Mouse (Mus musculus): ENCODE data around the gene Ibtk. TPM values are rescaled to one million over a fixed set of nuclear protein-coding genes. Genes with fewer than 3 reads are reported as not detected.
"Not testable (repeated sequence)": the region's sequence is repeated elsewhere in the genome, so short reads cannot be mapped to it uniquely, and the experiment has no call there.

Ibtk gene
- 28.9 and 30.4 TPM in 2 replicates for polyA plus RNA-seq (2015; fragmentation: Nextera tagmentation; extraction: Ambion mirVana)

DNA sequence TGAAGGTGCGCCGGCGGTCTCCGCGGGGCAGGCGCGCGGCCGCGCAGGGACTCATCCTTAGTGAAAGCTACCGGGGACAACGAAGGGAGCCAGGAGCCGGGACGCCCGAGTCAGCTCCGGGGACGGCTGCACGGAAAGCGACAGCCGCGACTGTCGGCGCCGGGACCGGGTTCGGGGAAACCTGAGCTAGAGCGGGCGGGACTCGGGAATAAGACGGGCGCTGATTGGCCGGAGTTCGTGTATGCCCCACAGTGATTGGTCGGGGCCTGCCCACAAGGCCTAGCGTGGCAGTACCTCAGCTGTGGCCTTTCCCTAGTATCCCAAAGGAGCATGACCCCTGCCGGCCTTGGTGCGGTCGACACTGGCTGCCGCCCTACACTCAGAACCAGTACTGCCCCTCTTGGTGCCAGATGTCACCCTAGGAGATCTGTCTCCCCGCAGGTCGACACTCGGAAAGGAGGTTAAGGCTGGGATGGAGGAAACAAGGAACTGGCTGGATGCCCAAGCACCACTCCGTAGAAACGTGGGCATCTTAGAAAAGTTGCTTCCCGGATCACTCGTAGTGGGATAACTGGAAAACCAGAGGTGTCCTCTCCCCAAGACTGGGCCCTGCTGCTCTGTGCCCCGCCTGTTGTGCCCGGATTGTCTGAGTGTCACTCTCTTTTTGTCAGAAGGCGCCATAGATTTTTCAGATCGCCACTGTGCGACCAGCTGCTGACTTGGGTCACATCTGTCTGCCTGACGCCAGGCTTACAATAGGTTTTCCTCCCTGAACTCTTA is at the start of gene Ibtk:
Ibtk (minus strand) TSS at position 193 of the 780 bp plus-strand sequence.
- peak within 1 kb of the TSS; percentile 99 for H3K9ac ChIP-seq (replicated peaks; ENCODE audit: low read length)
- peak within 1 kb of the TSS; percentile 92 for H3K4me3 ChIP-seq (ENCODE audit: low read length)
- peak within 1 kb of the TSS; percentile 99 for H3K27ac ChIP-seq (ENCODE audit: low read length)
- H3K9me3 ChIP-seq (ENCODE audit: low read length): no peaks in the 10 kb centered on the region
- peaks cover 14% of the 10 kb centered on the region for H3K4me1 ChIP-seq (ENCODE audit: insufficient read depth, low read length)
- under 1% methylated on average over 52 of the region's 52 CpGs for WGBS
- peak within 1 kb of the TSS; percentile 73 for H3K4me2 ChIP-seq (replicated peaks; ENCODE audit: low read depth, low read length)
- H3K27me3 ChIP-seq (ENCODE audit: insufficient read depth, low read length): no peaks in the 10 kb centered on the region
- peak; percentile 99 for ATAC-seq (ENCODE audit: low FRiP score, low TSS enrichment)
- H3K36me3 ChIP-seq (ENCODE audit: insufficient read depth, low read length): 0 out of 2 replicates have a peak, but pooled peaks cover 2% of the 10 kb centered on the region

DNA sequence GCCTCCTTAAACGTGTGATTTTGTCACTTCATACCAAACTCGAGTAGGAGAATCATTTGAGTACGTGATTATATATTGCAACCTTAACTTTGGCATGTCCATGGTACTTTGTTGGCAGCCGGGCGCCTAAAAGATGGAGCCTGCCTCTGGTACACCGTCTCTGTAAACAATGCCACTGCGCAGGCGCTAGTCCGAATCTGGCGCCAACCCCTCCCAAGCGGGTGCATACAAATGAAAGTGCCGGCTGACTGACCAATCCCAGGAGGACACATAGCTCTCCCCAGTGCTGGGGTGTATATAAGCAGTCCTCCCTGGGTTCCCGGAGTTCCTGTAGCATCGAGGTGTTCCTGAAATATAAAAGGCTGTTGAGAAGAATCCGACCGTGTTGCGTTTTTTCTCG is 42.4 kb upstream of the Ibtk start:
- H3K36me3 ChIP-seq (ENCODE audit: insufficient read depth, low read length); H3K27ac ChIP-seq (ENCODE audit: low read length); ATAC-seq (ENCODE audit: low FRiP score, low TSS enrichment); H3K27me3 ChIP-seq (ENCODE audit: insufficient read depth, low read length); H3K4me1 ChIP-seq (ENCODE audit: insufficient read depth, low read length); H3K4me3 ChIP-seq (ENCODE audit: low read length); H3K4me2 ChIP-seq (replicated peaks; ENCODE audit: low read depth, low read length); H3K9me3 ChIP-seq (ENCODE audit: low read length); H3K9ac ChIP-seq (replicated peaks; ENCODE audit: low read length): not testable (repeated sequence)
- WGBS: 93% methylated on average over 18 of the region's 18 CpGs

DNA sequence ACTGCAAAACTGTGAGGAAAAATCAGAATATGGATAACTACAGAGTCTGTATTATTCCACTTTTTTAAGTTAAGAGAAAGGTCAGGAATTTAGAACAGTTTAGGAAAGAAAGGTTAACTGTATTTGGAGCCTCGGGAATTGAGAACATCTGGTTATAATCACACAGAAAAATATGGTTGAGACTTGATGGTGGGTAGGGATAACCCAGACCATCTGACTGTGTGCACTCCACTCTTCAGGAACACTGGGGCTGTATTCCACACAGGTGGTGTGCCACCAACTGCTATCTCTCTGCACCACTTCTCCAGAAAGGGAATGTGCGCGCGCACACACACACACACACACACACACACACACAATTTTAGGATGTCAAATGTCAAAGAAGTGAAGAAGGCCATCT is 31.1 kb upstream of the Ibtk start:
- Histone ChIP-seq H3K4me3 (ENCODE audit: low read length) (no peak overlapping the region), H3K9ac (replicated peaks; ENCODE audit: low read length) (no peak overlapping the region), H3K36me3 (ENCODE audit: insufficient read depth, low read length) (no peaks in the 10 kb centered on the region), H3K27ac (ENCODE audit: low read length) (no peak overlapping the region), H3K4me1 (ENCODE audit: insufficient read depth, low read length) (no peaks in the 10 kb centered on the region), H3K9me3 (ENCODE audit: low read length) (no peaks in the 10 kb centered on the region), H3K27me3 (ENCODE audit: insufficient read depth, low read length) (no peaks in the 10 kb centered on the region), H3K4me2 (replicated peaks; ENCODE audit: low read depth, low read length) (no peak overlapping the region)
- 88% methylated on average over 4 of the region's 4 CpGs for WGBS
- ATAC-seq (ENCODE audit: low FRiP score, low TSS enrichment): no peak

DNA sequence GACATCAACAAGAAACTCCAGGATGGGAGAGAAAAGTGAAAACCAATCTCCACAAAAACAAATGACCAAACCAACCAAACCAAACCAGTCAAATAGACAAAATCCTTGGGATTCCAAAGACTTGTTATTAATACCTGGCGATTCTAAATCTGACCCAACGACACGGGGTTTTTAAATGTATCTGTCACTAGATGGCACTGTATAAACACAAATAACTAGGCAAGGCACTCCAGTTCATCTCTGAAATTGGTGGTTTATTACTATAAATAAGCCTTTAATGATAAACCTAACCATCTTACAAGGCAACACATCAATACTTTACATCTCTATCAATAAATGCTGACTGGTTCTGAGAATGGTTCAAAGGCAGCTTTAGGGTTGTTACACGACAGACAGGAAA is 30.3 kb upstream of the Ibtk start:
- Histone ChIP-seq H3K4me2 (replicated peaks; ENCODE audit: low read depth, low read length) (no peak overlapping the region), H3K4me3 (ENCODE audit: low read length) (no peak overlapping the region), H3K27ac (ENCODE audit: low read length) (no peak overlapping the region), H3K4me1 (ENCODE audit: insufficient read depth, low read length) (no peaks in the 10 kb centered on the region), H3K9ac (replicated peaks; ENCODE audit: low read length) (no peak overlapping the region), H3K36me3 (ENCODE audit: insufficient read depth, low read length) (no peaks in the 10 kb centered on the region), H3K9me3 (ENCODE audit: low read length) (no peaks in the 10 kb centered on the region), H3K27me3 (ENCODE audit: insufficient read depth, low read length) (no peaks in the 10 kb centered on the region)
- no peak for ATAC-seq (ENCODE audit: low FRiP score, low TSS enrichment)
- WGBS: 28% methylated on average over 4 of the region's 4 CpGs

DNA sequence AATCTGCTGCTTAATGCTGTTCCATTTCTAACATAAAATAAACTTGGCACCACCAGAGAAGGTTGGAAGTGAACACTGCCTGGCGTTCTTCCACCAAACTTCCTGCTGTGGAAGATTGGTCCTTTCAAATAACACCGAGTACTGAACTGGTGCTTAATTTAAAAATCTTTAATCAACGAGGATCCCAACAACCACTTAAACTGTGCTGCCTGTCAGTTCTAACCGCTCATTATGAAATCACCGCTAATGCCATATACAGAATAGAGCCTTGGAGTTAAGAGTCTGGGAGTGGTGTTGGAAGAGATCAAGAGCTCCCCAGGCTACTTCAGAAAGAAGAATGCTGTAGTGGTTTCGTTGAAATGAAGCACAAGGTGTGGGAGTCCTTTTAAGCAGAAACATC is 28.4 kb upstream of the Ibtk start:
- WGBS: 73% methylated on average over 6 of the region's 6 CpGs
- no peak overlapping the region for H3K27ac ChIP-seq (ENCODE audit: low read length)
- H3K9ac ChIP-seq (replicated peaks; ENCODE audit: low read length): no peak overlapping the region
- no peaks in the 10 kb centered on the region for H3K36me3 ChIP-seq (ENCODE audit: insufficient read depth, low read length)
- H3K9me3 ChIP-seq (ENCODE audit: low read length): no peaks in the 10 kb centered on the region
- no peaks in the 10 kb centered on the region for H3K4me1 ChIP-seq (ENCODE audit: insufficient read depth, low read length)
- H3K27me3 ChIP-seq (ENCODE audit: insufficient read depth, low read length): no peaks in the 10 kb centered on the region
- H3K4me2 ChIP-seq (replicated peaks; ENCODE audit: low read depth, low read length): no peak overlapping the region
- ATAC-seq (ENCODE audit: low FRiP score, low TSS enrichment): no peak
- H3K4me3 ChIP-seq (ENCODE audit: low read length): no peak overlapping the region

DNA sequence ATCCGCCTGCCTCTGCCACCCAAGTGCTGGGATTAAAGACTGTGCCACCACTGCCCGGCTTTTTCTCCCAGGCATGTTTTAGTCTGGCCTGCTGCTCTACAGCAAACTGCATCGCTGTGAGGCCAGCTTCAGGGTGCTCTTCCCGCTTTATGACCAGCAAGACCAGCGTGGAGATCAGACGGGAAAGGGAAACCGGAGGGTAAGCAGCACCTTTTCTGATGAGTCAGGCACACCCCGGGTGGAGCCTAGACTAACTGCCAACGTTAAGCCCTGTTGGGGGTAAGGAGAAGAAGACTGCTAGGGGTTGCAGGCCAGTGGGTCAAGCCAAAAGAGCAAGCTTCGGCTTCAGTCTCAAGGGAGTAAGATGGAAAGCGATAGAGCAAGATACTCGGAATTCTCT is 23.1 kb upstream of the Ibtk start:
- Histone ChIP-seq H3K9ac (replicated peaks; ENCODE audit: low read length) (no peak overlapping the region), H3K27ac (ENCODE audit: low read length) (no peak overlapping the region), H3K36me3 (ENCODE audit: insufficient read depth, low read length) (no peaks in the 10 kb centered on the region), H3K9me3 (ENCODE audit: low read length) (no peaks in the 10 kb centered on the region), H3K4me2 (replicated peaks; ENCODE audit: low read depth, low read length) (no peak overlapping the region), H3K27me3 (ENCODE audit: insufficient read depth, low read length) (no peaks in the 10 kb centered on the region), H3K4me3 (ENCODE audit: low read length) (no peak overlapping the region), H3K4me1 (ENCODE audit: insufficient read depth, low read length) (no peaks in the 10 kb centered on the region)
- 61% methylated on average over 12 of the region's 12 CpGs for WGBS
- ATAC-seq (ENCODE audit: low FRiP score, low TSS enrichment): no peak

DNA sequence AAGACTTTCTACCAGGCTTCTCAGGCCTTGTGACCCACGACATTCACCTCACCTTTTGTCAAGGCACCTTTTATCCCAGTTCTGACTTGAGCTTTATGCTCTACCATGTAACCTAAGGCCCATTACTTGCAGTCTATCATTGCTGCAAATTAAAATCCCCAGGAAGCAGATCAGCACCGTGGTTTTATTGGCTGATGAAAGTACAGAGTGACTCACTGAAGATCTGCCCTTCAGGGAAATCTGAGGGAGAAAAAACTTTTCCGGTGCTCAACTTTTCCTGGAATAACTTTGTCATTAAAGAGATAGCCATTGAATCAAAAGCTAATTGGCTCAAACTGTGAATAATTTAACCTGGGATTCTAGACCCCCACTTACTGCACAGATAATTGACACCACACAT is 22.3 kb upstream of the Ibtk start:
- no peaks in the 10 kb centered on the region for H3K4me1 ChIP-seq (ENCODE audit: insufficient read depth, low read length)
- H3K9me3 ChIP-seq (ENCODE audit: low read length): no peaks in the 10 kb centered on the region
- H3K27me3 ChIP-seq (ENCODE audit: insufficient read depth, low read length): no peaks in the 10 kb centered on the region
- no peak overlapping the region for H3K4me3 ChIP-seq (ENCODE audit: low read length)
- no peak overlapping the region for H3K27ac ChIP-seq (ENCODE audit: low read length)
- 66% methylated on average over 3 of the region's 3 CpGs for WGBS
- no peak overlapping the region for H3K4me2 ChIP-seq (replicated peaks; ENCODE audit: low read depth, low read length)
- ATAC-seq (ENCODE audit: low FRiP score, low TSS enrichment): no peak
- no peak overlapping the region for H3K9ac ChIP-seq (replicated peaks; ENCODE audit: low read length)
- no peaks in the 10 kb centered on the region for H3K36me3 ChIP-seq (ENCODE audit: insufficient read depth, low read length)

DNA sequence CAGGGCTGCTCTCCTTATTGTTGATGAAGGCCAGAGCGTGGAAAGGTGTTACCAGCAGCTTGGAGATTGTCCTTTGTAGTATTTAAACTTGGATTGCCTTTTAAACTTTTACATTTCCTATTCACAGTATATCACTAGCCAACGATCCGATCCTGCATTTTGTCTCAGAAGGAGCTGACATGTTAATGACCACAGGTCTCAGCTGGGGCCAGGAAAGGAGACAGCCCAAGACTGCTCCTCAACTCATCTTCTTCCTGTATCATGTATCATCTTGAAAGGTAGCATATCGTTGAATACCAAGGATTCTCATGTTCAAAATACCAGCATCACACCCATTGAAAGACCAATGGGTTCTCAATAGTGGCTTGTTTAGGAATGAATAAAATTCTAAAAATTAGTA is 21.2 kb upstream of the Ibtk start:
- ATAC-seq (ENCODE audit: low FRiP score, low TSS enrichment): no peak
- no peaks in the 10 kb centered on the region for H3K9me3 ChIP-seq (ENCODE audit: low read length)
- H3K4me3 ChIP-seq (ENCODE audit: low read length): no peak overlapping the region
- H3K36me3 ChIP-seq (ENCODE audit: insufficient read depth, low read length): no peaks in the 10 kb centered on the region
- H3K27ac ChIP-seq (ENCODE audit: low read length): no peak overlapping the region
- no peak overlapping the region for H3K4me2 ChIP-seq (replicated peaks; ENCODE audit: low read depth, low read length)
- WGBS: 23% methylated on average over 4 of the region's 4 CpGs
- H3K4me1 ChIP-seq (ENCODE audit: insufficient read depth, low read length): no peaks in the 10 kb centered on the region
- no peak overlapping the region for H3K9ac ChIP-seq (replicated peaks; ENCODE audit: low read length)
- H3K27me3 ChIP-seq (ENCODE audit: insufficient read depth, low read length): no peaks in the 10 kb centered on the region

DNA sequence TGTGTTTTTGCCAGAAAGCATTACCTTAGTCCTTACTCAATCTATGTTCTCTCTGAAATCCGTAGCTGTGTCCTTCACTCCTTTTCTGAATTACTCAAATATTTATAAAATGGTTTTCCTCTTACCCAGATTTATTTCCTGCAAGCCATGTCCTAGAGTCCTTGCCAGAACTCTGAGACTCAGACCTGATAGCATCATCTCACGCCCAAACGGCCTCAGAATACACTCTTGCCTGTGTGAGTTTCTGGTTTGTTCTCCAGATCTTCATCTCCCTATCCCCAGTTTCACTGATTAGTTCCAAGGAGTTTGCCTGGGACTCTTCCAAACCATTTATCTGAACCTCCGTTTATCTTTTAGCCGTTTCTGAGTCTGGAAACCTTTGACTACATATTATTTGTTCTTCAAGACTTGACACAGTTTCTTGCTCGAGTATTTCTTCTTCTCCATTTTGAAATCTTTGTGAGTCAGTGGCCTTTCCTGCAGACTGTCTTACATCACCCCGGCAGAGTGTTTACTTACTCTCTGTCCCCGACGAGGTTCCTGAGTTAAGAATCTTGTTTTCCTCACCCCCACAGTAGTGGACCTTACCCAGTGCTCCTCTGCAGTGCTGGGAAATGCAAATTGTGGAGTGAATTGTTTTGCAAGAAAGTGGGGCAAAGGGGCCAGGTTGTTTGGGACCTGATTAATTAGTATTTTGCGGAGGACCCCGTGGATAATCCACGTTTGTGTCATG is 20.1 kb upstream of the Ibtk start:
- no peak for ATAC-seq (ENCODE audit: low FRiP score, low TSS enrichment)
- H3K4me2 ChIP-seq (replicated peaks; ENCODE audit: low read depth, low read length): no peak overlapping the region
- no peak overlapping the region for H3K9ac ChIP-seq (replicated peaks; ENCODE audit: low read length)
- no peak overlapping the region for H3K27ac ChIP-seq (ENCODE audit: low read length)
- no peaks in the 10 kb centered on the region for H3K4me1 ChIP-seq (ENCODE audit: insufficient read depth, low read length)
- 61% methylated on average over 12 of the region's 12 CpGs for WGBS
- no peak overlapping the region for H3K4me3 ChIP-seq (ENCODE audit: low read length)
- no peaks in the 10 kb centered on the region for H3K27me3 ChIP-seq (ENCODE audit: insufficient read depth, low read length)
- H3K9me3 ChIP-seq (ENCODE audit: low read length): no peaks in the 10 kb centered on the region
- H3K36me3 ChIP-seq (ENCODE audit: insufficient read depth, low read length): no peaks in the 10 kb centered on the region

DNA sequence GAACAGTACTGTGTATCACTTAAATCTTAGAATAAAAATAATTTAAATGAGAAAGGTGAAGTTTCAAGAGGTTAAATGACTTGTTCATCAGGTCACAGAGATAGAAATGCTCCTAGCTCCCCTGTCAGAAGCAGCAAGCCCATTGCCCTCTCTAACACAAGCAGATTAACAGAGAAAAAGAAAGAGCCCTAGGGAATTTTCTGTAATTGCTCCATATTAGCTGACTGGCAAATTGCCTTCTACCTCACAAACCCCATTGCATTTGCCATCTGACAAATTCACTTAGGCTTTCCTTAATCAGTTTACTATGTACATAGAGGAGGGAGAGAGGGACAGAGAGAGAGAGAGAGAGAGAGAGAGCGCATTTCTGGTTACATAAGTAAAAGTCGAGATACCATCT is 18.1 kb upstream of the Ibtk start:
- no peaks in the 10 kb centered on the region for H3K4me1 ChIP-seq (ENCODE audit: insufficient read depth, low read length)
- H3K36me3 ChIP-seq (ENCODE audit: insufficient read depth, low read length): no peaks in the 10 kb centered on the region
- no peak overlapping the region for H3K9ac ChIP-seq (replicated peaks; ENCODE audit: low read length)
- WGBS: 92% methylated on average over 2 of the region's 2 CpGs
- H3K4me2 ChIP-seq (replicated peaks; ENCODE audit: low read depth, low read length): no peak overlapping the region
- no peak overlapping the region for H3K4me3 ChIP-seq (ENCODE audit: low read length)
- no peaks in the 10 kb centered on the region for H3K27me3 ChIP-seq (ENCODE audit: insufficient read depth, low read length)
- no peak for ATAC-seq (ENCODE audit: low FRiP score, low TSS enrichment)
- no peaks in the 10 kb centered on the region for H3K9me3 ChIP-seq (ENCODE audit: low read length)
- no peak overlapping the region for H3K27ac ChIP-seq (ENCODE audit: low read length)
